Mouse (Mus musculus): ENCODE measurements around the gene Anapc1.

Anapc1 gene

DNA sequence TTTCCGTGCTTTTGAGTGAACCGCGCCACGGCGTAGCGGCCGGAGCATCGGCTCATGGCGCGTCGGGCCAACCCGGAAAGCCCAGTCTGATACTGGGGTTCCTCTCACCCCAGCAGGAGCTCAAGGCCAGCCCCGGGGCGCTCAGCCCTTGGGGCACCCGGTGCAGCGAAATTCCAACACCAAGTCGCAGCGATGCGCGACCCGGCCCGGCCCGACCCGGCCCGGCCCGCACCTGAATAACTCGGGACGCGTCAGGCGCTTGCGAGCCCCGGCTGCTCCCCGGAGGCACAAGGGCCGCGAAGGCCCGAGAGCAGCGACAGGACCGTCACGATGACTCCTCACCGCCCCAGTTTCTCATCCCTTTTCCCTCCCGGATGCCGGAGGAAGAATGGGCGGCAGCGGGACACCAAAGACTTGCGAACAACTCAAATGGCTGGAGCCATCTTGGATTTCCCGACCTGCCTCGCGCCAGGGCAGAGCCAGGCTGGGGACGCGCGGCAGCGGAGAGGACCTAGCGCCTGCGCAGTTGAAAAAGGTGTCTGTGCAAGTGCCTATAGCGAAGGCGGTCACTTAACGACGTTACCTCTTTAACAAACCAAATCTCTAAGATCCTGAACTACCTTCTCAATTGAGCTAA lies at the start of gene Anapc1:
Gene Anapc1 (minus strand): TSS at position 471 of the 637 bp plus-strand sequence.
- peak; percentile 87 for DNase-seq

DNA sequence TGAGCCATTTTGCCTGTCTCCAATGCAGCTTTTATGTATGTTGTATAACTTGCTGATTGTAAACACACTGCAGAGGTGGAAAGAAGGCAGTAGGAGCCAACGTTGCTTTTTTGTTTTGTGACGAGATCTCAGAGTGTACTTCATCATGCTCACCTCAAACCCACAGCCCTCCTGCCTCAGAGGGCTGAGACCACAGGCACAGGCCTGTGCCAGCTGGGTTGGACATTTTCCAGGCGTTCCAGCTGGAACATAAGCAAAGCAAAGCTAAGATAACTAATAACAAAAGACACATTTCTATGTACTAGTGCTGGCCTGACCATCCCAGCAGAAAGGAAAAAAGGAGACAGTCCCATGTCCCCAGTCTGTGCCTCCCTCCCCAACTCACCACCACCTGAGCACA lies 47.9 kb upstream of the Anapc1 start:
- no peak for DNase-seq

- no peak for DNase-seq
Measured at GRCm38 (mm10) chr2:128731951-128732350, 44.8 kb upstream of the Anapc1 start.

- DNase-seq = no peak
Measured at GRCm38 (mm10) chr2:128731514-128731913, 44.3 kb upstream of the Anapc1 start.

- no peak for DNase-seq
Measured at GRCm38 (mm10) chr2:128729141-128729540, 42.0 kb upstream of the Anapc1 start.

- DNase-seq = peak; percentile 39
Measured at GRCm38 (mm10) chr2:128728066-128728465, 40.9 kb upstream of the Anapc1 start.

DNA sequence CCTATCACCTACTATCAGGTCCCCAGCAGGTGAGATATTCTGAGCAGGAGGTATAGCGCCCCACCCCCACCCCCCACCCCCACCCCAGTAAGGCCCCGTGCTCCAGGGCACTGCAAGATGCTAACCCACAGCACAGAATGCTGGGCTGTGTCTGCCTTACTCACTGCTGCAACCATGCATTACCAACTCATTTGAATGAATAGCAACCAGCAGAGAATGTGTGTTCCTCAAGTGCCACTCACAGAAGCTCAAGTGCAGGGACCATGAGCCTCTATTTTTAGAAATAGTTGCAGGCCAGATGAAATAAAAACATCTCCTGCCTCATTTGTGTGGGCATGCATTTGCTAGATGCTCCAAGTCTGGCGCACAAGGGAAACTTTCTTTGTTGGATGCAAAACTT lies 40.4 kb upstream of the Anapc1 start:
- no peak for DNase-seq

GRCm38 (mm10) chr2:128726626-128727025 lies 39.4 kb upstream of the Anapc1 start:
- no peak for DNase-seq

DNA sequence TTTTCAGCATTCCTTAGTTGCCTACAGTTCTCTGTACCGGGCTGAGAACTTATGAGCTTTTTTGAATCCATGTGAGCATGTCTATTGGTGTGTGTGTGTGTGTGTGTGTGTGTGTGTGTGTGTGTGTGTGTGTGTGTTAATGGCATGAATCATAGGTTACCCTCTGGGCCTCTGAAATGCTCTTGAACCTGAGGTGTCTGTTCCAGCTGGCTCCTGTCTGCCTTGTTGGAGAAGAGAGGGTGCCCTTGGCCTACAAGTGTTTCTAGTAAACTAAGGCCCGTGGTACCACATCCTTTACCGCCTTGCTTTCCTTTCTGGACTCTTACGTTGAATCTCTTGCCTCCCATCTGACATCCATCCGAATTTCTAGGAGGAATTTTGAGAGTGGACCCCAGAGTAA lies 38.9 kb upstream of the Anapc1 start:
- no peak for DNase-seq

GRCm38 (mm10) chr2:128722106-128722710 lies 35.0 kb upstream of the Anapc1 start:
- DNase-seq = no peak

GRCm38 (mm10) chr2:128719380-128719779 lies 32.2 kb upstream of the Anapc1 start:
- no peak for DNase-seq

GRCm38 (mm10) chr2:128715979-128716378 lies 28.8 kb upstream of the Anapc1 start:
- DNase-seq = peak; percentile 63

- DNase-seq = peak; percentile 77
Measured at GRCm38 (mm10) chr2:128714724-128715241, 27.6 kb upstream of the Anapc1 start.

DNA sequence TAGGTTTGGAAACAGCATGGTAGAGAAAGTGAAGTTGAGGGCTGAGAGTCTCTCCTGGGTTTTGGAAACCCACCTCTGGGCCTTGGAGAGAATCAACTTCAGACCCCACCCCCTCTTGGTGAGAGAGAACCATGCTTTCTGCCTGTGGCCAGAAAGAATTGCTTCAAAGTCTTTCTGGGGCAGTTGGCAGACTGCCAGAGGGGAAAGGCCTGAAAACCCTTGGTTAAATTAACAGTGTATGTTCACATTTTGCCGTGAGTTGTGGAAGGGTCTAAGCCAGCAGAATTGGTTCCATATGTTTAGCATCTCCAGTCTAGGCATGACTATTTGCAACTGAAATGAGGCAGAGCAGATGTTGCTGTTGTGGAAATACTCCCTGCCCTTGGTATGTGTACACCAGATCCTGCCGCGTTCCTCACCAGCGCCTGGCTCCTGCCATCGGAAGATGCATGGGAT lies 26.4 kb upstream of the Anapc1 start:
- DNase-seq = peak; percentile 67

DNA sequence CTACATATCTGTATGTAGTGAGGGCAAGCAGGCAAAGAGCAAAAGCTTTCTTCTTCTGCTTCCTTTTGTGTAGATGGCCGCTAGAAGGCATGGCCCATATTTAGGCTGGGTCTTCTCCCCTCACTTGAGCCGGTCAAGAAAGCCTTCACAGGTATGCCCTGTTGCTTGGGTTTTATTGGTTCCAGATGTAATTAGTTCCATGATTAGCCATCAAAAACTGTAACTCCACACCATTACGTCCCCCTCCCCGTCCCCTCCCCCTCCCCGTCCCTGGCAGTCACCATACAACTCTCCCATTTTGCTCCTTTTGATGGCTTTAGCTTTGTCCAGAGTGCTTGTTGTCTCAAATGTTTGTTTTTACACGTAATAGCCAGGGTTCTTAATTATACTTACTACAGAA lies 25.7 kb upstream of the Anapc1 start:
- no peak for DNase-seq

- peak; percentile 72 for DNase-seq
Measured at GRCm38 (mm10) chr2:128710609-128711008, 23.4 kb upstream of the Anapc1 start.

- DNase-seq = no peak
Measured at GRCm38 (mm10) chr2:128709264-128709663, 22.1 kb upstream of the Anapc1 start.

DNA sequence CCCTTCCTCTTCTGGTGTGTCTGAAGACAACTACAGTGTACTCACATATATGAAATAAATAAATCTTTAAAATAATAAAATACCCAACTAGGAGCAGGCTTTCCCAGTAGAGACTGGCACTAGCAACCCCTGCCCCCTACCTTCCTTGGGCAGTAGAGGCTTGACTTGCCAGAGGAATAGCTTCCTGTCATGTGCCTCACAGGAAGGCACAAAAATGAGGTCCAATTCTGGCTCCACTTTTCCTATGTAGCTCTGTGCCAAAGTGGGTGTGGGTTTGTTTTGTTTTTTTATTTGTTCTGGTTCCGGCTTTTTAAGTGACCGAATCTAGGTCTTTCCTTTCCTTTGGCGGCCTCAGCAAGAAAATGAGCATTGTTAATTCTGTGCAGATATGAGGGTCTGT lies 17.3 kb upstream of the Anapc1 start:
- peak; percentile 60 for DNase-seq

GRCm38 (mm10) chr2:128699201-128699885 lies 12.2 kb upstream of the Anapc1 start:
- peak; percentile 85 for DNase-seq

GRCm38 (mm10) chr2:128698693-128699181 lies 11.5 kb upstream of the Anapc1 start, which contains the start of gene Mertk:
Gene Mertk (plus strand): TSS chr2:128698956.
- peak; percentile 95 for DNase-seq

DNA sequence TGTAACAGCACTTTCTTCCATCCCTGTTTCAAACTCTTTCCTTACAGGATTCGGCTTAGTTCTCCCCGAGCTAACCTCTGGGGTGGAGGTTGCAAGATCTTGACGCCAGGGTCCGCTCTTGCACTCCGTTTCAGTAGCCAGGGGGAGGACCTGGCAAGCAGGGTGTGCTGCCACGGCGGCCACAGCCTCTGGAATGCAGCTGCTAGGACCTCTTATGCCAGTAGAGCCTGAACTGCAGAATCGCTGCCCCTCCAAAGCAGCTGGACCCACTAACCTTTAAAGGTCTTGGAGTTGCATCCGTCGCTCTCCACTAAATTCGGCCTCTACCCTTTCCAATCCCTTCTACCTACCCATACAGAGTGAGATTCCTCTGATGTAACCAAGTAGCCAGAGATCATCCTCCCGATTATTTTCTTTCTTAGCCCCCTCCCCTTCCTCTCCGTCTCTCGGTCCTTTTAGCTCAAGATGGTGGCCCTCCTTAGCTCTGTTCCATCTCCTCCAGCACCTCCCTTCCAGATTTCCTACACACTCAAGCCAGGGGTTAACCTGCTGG lies 11.0 kb upstream of the Anapc1 start:
- DNase-seq = peak; percentile 88

- DNase-seq = no peak
Measured at GRCm38 (mm10) chr2:128697566-128697965, 10.4 kb upstream of the Anapc1 start.

DNA sequence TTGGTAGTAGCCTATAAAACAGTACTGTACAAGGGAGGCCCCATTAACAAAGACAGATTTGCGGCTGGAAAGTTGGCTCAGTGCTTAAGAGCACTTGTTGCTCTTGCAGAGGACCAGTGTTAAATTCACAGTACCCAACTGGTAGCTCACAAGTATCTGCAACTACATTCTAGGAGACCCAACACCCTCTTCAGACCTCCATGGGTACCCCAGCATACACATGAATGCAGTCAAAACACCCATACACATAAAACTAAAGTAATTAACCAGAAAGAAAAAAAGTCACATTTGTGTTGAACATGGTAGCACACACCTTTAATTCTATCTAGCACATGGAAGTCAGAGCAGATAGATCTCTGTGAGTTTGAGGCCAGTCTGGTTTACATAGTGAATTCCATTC lies 9.9 kb upstream of the Anapc1 start:
- no peak for DNase-seq

All from kidney, adult 11 months (tissue).